Mouse (Mus musculus): Measurements from ENCODE around the gene Unc79.

GRCm38 (mm10) chr12:103213591-103213990, 264.9 kb downstream of the Unc79 start:
- TF ChIP-seq POLR2A (IDR thresholded peaks at IDR 0.05; ENCODE audit: insufficient read depth, low read length) (no peak), CTCF (IDR thresholded peaks at IDR 0.05; ENCODE audit: low read depth, low read length) (no peak), EP300 (IDR thresholded peaks at IDR 0.05; ENCODE audit: insufficient read depth, low read depth, low read length) (no peak)

All from ES-Bruce4 (cell line).